Mouse (Mus musculus): ENCODE measurements around the gene Gm16223. TPM values are rescaled to one million over a fixed set of nuclear protein-coding genes. Genes with fewer than 3 reads are reported as not detected.

The Gm16223 gene
- polyA plus RNA-seq, 1 experiment = 0.04 TPM

DNA sequence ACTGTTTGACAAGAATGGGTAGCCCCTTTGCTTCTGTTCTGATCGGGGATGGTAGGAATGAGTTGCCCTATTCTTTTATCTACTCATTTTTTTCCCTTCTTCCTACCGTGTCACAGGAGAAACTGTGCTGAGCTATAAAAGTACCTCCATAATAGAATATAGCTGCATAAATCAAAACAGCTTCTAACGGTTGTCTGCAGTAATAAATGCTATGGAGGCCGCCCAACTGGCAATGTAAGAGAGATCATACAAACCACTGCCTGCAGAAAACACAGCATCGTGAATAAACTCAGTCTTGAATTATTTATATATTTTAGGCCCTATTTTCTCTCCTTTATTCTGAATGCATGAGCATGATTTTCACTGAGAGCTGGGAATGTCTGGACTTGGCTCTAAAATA lies 101.0 kb downstream of the Gm16223 start:
- H3ac ChIP-seq (ENCODE audit: control insufficient read depth, insufficient read length) = no peak overlapping the region
- H3K79me2 ChIP-seq (ENCODE audit: control insufficient read depth, insufficient read depth) = no peaks in the 10 kb centered on the region
- no peaks in the 10 kb centered on the region for H3K36me3 ChIP-seq (ENCODE audit: control insufficient read depth, insufficient read depth)
- TF ChIP-seq MAX (IDR thresholded peaks at IDR 0.05; ENCODE audit: low read depth) (no peak), MYOD1 (IDR thresholded peaks at IDR 0.05; ENCODE audit: control insufficient read depth in 1 of 3, insufficient read length in 2 of 3, low read depth in 2 of 3) (no peak), REST (IDR thresholded peaks at IDR 0.05; ENCODE audit: insufficient read depth, insufficient read length) (no peak), TCF12 (IDR thresholded peaks at IDR 0.05; ENCODE audit: insufficient read depth, poor library complexity, severe bottlenecking) (no peak), E2F4 (IDR thresholded peaks at IDR 0.05; ENCODE audit: insufficient read depth) (no peak), POLR2AphosphoS2 (IDR thresholded peaks at IDR 0.05; ENCODE audit: insufficient read length, low read depth) (no peak), MYOG (IDR thresholded peaks at IDR 0.05; ENCODE audit: control insufficient read depth in 1 of 3, insufficient read depth in 1 of 3, insufficient read length in 2 of 3, low read depth in 2 of 3) (no peak), POLR2A (IDR thresholded peaks at IDR 0.05; ENCODE audit: insufficient read length, low read depth) (no peak), TCF3 (IDR thresholded peaks at IDR 0.05; ENCODE audit: insufficient read length, low read depth) (no peak), USF1 (IDR thresholded peaks at IDR 0.05; ENCODE audit: low read depth) (no peak), CEBPB (IDR thresholded peaks at IDR 0.05; ENCODE audit: insufficient read depth, poor library complexity, severe bottlenecking) (no peak), SRF (IDR thresholded peaks at IDR 0.05; ENCODE audit: control insufficient read depth, insufficient read length, low read depth) (no peak)
- H3K27me3 ChIP-seq (ENCODE audit: control insufficient read depth, insufficient read depth, insufficient read length) = no peaks in the 10 kb centered on the region
- H3K4me2 ChIP-seq (ENCODE audit: low read depth) = no peak overlapping the region
- H3K4me3 ChIP-seq = no peak overlapping the region

DNA sequence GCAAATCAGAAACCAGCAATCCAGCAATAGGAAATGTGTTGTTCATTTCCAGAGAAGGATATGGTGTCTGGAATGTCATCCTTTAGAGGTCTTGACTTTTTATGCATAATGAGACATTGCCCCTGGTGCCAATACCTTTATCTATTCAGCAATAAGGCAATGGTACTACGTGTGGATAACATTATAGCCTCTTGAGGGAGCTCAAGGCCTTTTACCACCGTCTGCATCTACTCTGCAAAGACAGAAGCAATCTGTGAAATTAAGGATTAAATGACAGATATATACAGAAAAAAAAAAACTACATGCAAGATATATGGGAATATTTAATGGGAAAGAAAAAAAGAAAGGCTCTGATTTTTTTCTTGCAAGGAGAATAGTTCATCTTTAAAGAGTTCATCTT lies 106.3 kb downstream of the Gm16223 start:
- no peaks in the 10 kb centered on the region for H3K36me3 ChIP-seq (ENCODE audit: control insufficient read depth, insufficient read depth)
- H3K4me2 ChIP-seq (ENCODE audit: low read depth) = no peak overlapping the region
- H3K27me3 ChIP-seq (ENCODE audit: control insufficient read depth, insufficient read depth, insufficient read length) = no peaks in the 10 kb centered on the region
- no peaks in the 10 kb centered on the region for H3K79me2 ChIP-seq (ENCODE audit: control insufficient read depth, insufficient read depth)
- H3K4me3 ChIP-seq = no peak overlapping the region
- H3ac ChIP-seq (ENCODE audit: control insufficient read depth, insufficient read length) = no peak overlapping the region
- TF ChIP-seq TCF12 (IDR thresholded peaks at IDR 0.05; ENCODE audit: insufficient read depth, poor library complexity, severe bottlenecking) = no peak
- TF ChIP-seq USF1 (IDR thresholded peaks at IDR 0.05; ENCODE audit: low read depth) = no peak
- no peak for TF ChIP-seq E2F4 (IDR thresholded peaks at IDR 0.05; ENCODE audit: insufficient read depth)
- TF ChIP-seq MYOG (IDR thresholded peaks at IDR 0.05; ENCODE audit: control insufficient read depth in 1 of 3, insufficient read depth in 1 of 3, insufficient read length in 2 of 3, low read depth in 2 of 3) = no peak
- no peak for TF ChIP-seq REST (IDR thresholded peaks at IDR 0.05; ENCODE audit: insufficient read depth, insufficient read length)
- TF ChIP-seq SRF (IDR thresholded peaks at IDR 0.05; ENCODE audit: control insufficient read depth, insufficient read length, low read depth) = no peak
- TF ChIP-seq MAX (IDR thresholded peaks at IDR 0.05; ENCODE audit: low read depth) = no peak
- no peak for TF ChIP-seq POLR2A (IDR thresholded peaks at IDR 0.05; ENCODE audit: insufficient read length, low read depth)
- no peak for TF ChIP-seq MYOD1 (IDR thresholded peaks at IDR 0.05; ENCODE audit: control insufficient read depth in 1 of 3, insufficient read length in 2 of 3, low read depth in 2 of 3)
- TF ChIP-seq POLR2AphosphoS2 (IDR thresholded peaks at IDR 0.05; ENCODE audit: insufficient read length, low read depth) = no peak
- no peak for TF ChIP-seq CEBPB (IDR thresholded peaks at IDR 0.05; ENCODE audit: insufficient read depth, poor library complexity, severe bottlenecking)

DNA sequence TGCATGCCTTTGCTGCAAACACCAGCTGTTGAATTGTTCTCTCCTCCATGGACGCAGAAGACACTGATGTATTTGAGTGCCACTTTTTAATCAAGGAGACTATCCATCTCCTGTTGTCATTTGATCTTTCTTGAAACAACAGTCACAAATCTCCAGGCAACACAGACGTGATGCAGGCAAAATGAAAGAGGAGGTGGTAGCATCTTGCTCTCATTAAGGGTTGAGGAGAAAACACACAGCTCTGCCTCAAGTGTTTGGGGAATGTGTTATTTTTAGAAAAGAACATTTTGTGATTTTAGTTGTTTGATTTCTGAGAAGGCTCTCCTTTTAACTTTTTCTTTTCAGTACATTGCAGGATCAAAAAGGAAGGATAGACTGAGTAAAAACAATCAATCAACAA lies 107.7 kb downstream of the Gm16223 start:
- no peak overlapping the region for H3K4me3 ChIP-seq
- TF ChIP-seq E2F4 (IDR thresholded peaks at IDR 0.05; ENCODE audit: insufficient read depth) (no peak), MYOG (IDR thresholded peaks at IDR 0.05; ENCODE audit: control insufficient read depth in 1 of 3, insufficient read depth in 1 of 3, insufficient read length in 2 of 3, low read depth in 2 of 3) (no peak), MAX (IDR thresholded peaks at IDR 0.05; ENCODE audit: low read depth) (no peak), TCF3 (IDR thresholded peaks at IDR 0.05; ENCODE audit: insufficient read length, low read depth) (no peak), POLR2AphosphoS2 (IDR thresholded peaks at IDR 0.05; ENCODE audit: insufficient read length, low read depth) (no peak), REST (IDR thresholded peaks at IDR 0.05; ENCODE audit: insufficient read depth, insufficient read length) (no peak), SRF (IDR thresholded peaks at IDR 0.05; ENCODE audit: control insufficient read depth, insufficient read length, low read depth) (no peak), CEBPB (IDR thresholded peaks at IDR 0.05; ENCODE audit: insufficient read depth, poor library complexity, severe bottlenecking) (no peak), POLR2A (IDR thresholded peaks at IDR 0.05; ENCODE audit: insufficient read length, low read depth) (no peak), MYOD1 (IDR thresholded peaks at IDR 0.05; ENCODE audit: control insufficient read depth in 1 of 3, insufficient read length in 2 of 3, low read depth in 2 of 3) (no peak), TCF12 (IDR thresholded peaks at IDR 0.05; ENCODE audit: insufficient read depth, poor library complexity, severe bottlenecking) (no peak), USF1 (IDR thresholded peaks at IDR 0.05; ENCODE audit: low read depth) (no peak)
- H3K36me3 ChIP-seq (ENCODE audit: control insufficient read depth, insufficient read depth) = no peaks in the 10 kb centered on the region
- no peak overlapping the region for H3ac ChIP-seq (ENCODE audit: control insufficient read depth, insufficient read length)
- H3K27me3 ChIP-seq (ENCODE audit: control insufficient read depth, insufficient read depth, insufficient read length) = no peaks in the 10 kb centered on the region
- H3K4me2 ChIP-seq (ENCODE audit: low read depth) = no peak overlapping the region
- H3K79me2 ChIP-seq (ENCODE audit: control insufficient read depth, insufficient read depth) = no peaks in the 10 kb centered on the region

DNA sequence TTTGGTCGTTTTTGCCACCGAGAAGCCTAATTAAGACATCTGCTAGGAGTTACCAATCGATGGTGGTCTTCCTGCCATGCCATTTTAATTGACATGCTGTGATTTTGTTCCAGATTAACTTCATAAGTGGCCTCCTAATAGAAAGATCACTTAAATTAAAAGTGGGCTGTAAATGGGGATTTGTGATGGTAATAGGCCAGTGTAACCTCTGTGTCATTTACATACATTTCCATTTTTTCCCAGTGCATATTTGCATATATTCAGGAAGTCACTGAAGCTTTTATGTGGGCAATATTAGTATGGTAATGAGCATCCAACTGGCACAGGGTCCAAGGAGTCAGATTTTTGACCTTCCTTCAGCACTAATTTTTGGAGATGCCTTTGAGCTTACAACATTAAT lies 130.7 kb downstream of the Gm16223 start:
- H3K27me3 ChIP-seq (ENCODE audit: control insufficient read depth, insufficient read depth, insufficient read length) = no peaks in the 10 kb centered on the region
- TF ChIP-seq USF1 (IDR thresholded peaks at IDR 0.05; ENCODE audit: low read depth) = no peak
- no peak for TF ChIP-seq POLR2AphosphoS2 (IDR thresholded peaks at IDR 0.05; ENCODE audit: insufficient read length, low read depth)
- no peak for TF ChIP-seq TCF12 (IDR thresholded peaks at IDR 0.05; ENCODE audit: insufficient read depth, poor library complexity, severe bottlenecking)
- TF ChIP-seq E2F4 (IDR thresholded peaks at IDR 0.05; ENCODE audit: insufficient read depth) = no peak
- no peak for TF ChIP-seq MYOD1 (IDR thresholded peaks at IDR 0.05; ENCODE audit: control insufficient read depth in 1 of 3, insufficient read length in 2 of 3, low read depth in 2 of 3)
- TF ChIP-seq CEBPB (IDR thresholded peaks at IDR 0.05; ENCODE audit: insufficient read depth, poor library complexity, severe bottlenecking) = no peak
- TF ChIP-seq MAX (IDR thresholded peaks at IDR 0.05; ENCODE audit: low read depth) = no peak
- TF ChIP-seq SRF (IDR thresholded peaks at IDR 0.05; ENCODE audit: control insufficient read depth, insufficient read length, low read depth) = no peak
- no peak for TF ChIP-seq POLR2A (IDR thresholded peaks at IDR 0.05; ENCODE audit: insufficient read length, low read depth)
- TF ChIP-seq TCF3 (IDR thresholded peaks at IDR 0.05; ENCODE audit: insufficient read length, low read depth) = no peak
- TF ChIP-seq MYOG (IDR thresholded peaks at IDR 0.05; ENCODE audit: control insufficient read depth in 1 of 3, insufficient read depth in 1 of 3, insufficient read length in 2 of 3, low read depth in 2 of 3) = no peak
- TF ChIP-seq REST (IDR thresholded peaks at IDR 0.05; ENCODE audit: insufficient read depth, insufficient read length) = no peak
- no peaks in the 10 kb centered on the region for H3K36me3 ChIP-seq (ENCODE audit: control insufficient read depth, insufficient read depth)
- no peak overlapping the region for H3K4me3 ChIP-seq
- H3K4me2 ChIP-seq (ENCODE audit: low read depth) = no peak overlapping the region
- no peak overlapping the region for H3ac ChIP-seq (ENCODE audit: control insufficient read depth, insufficient read length)
- H3K79me2 ChIP-seq (ENCODE audit: control insufficient read depth, insufficient read depth) = no peaks in the 10 kb centered on the region
